Mouse (Mus musculus) spleen, adult 2 months (tissue): Measurements from ENCODE around the gene Ndufb8. TPM values are rescaled to one million over a fixed set of nuclear protein-coding genes. Genes with fewer than 3 reads are reported as not detected.

Source experiments
- DNase-seq, 2 experiments: peaks; one replicate each; pipeline versions ENCODE4 v3.0.0 to v3.0.0-alpha.2; 2012 to 2021; ENCODE audit warnings: low spot score in 2 of 2, low read depth in 1 of 2
- H3K27ac ChIP-seq: fragments of 200-500 bp; 2 replicates; pipeline ENCODE4 v1.5.1; 2012; ENCODE audit warnings: low read length, inconsistent platforms; ENCODE audit not compliant: insufficient read depth
- H3K27me3 ChIP-seq: fragments of 200-500 bp; 2 replicates; pipeline ENCODE4 v1.6.1; 2012; ENCODE audit warnings: mild to moderate bottlenecking, moderate library complexity, low read length, inconsistent platforms; ENCODE audit not compliant: control insufficient read depth, insufficient read depth
- H3K36me3 ChIP-seq: fragments of 200-500 bp; 2 replicates; pipeline ENCODE4 v1.6.1; 2012; ENCODE audit warnings: mild to moderate bottlenecking, low read length, inconsistent platforms; ENCODE audit not compliant: control insufficient read depth, insufficient read depth
- H3K4me1 ChIP-seq: fragments of 200-500 bp; 2 replicates; pipeline ENCODE4 v1.6.1; 2011; ENCODE audit warnings: inconsistent platforms; ENCODE audit not compliant: control insufficient read depth, insufficient read depth, insufficient read length
- H3K4me3 ChIP-seq: fragments of 200-500 bp; 2 replicates; pipeline ENCODE4 v1.5.1; 2011; ENCODE audit warnings: mild to moderate bottlenecking, inconsistent platforms; ENCODE audit not compliant: insufficient read depth, insufficient read length; ENCODE audit errors: extremely low read depth
- CTCF ChIP-seq: fragments of 200-500 bp; IDR thresholded peaks from 2 replicates; pipeline ENCODE4 v1.5.1; 2011; ENCODE audit warnings: mild to moderate bottlenecking, inconsistent platforms; ENCODE audit not compliant: insufficient read depth, insufficient read length, insufficient replicate concordance; ENCODE audit errors: extremely low read depth
- POLR2A ChIP-seq: fragments of 200-500 bp; IDR thresholded peaks from 2 replicates; pipeline ENCODE4 v1.6.1; 2011; ENCODE audit warnings: low read depth, low read length, inconsistent platforms
- WGBS: fragments of 180-500 bp; shearing (Covaris S2); methylation state at CpG from one replicate; pipeline ENCODE4 v1.1.7; 2018; 5-methylcytosine and 5-hydroxymethylcytosine counted together
- polyA plus RNA-seq: library from polyadenylated mRNA; depleted of rRNA; stranded (reverse); fragments of >200 nt; gene quantifications from 2 replicates; pipeline ENCODE4 v1.2.3, GENCODE M21; 2012; rRNA removed

Ndufb8 gene
- 149 and 177 TPM in 2 replicates for polyA plus RNA-seq

- peak within 1 kb of the TSS; percentile 37; the same call in 1 of the 2 replicates for H3K27ac ChIP-seq
- peaks cover 3% of the 10 kb centered on the region; the same call in 1 of the 2 replicates for H3K4me1 ChIP-seq
- DNase-seq = peak; percentile 77 to 97
- under 1% methylated on average over 50 of the region's 50 CpGs for WGBS
- TF ChIP-seq POLR2A (peak; percentile 87), CTCF (no peak)
- no peaks in the 10 kb centered on the region for H3K27me3 ChIP-seq
- peaks cover 13% of the 10 kb centered on the region for H3K36me3 ChIP-seq
- H3K4me3 ChIP-seq = peak within 1 kb of the TSS; percentile 72
These were observed at the start of gene Ndufb8 for GRCm38 (mm10) chr19:44554861-44555590. Gene Ndufb8, minus strand, starts transcription at chr19:44555440.

- Histone ChIP-seq H3K36me3 (no peaks in the 10 kb centered on the region), H3K4me1 (peaks cover 3% of the 10 kb centered on the region; the same call in 1 of the 2 replicates), H3K4me3 (no peak overlapping the region), H3K27ac (no peak overlapping the region), H3K27me3 (no peaks in the 10 kb centered on the region)
- WGBS = 95% methylated on average over 14 of the region's 14 CpGs
- no peak for DNase-seq
- TF ChIP-seq CTCF (no peak), POLR2A (no peak)
These were observed 38.9 kb upstream of the Ndufb8 start for GRCm38 (mm10) chr19:44594180-44594579.

- H3K27me3 ChIP-seq = no peaks in the 10 kb centered on the region
- no peak for DNase-seq
These were observed 36.4 kb upstream of the Ndufb8 start for GRCm38 (mm10) chr19:44591638-44592037.

GRCm38 (mm10) chr19:44590992-44591391, 35.8 kb upstream of the Ndufb8 start:
- WGBS = 24% methylated on average over 18 of the region's 18 CpGs
- Histone ChIP-seq H3K27ac (no peak overlapping the region), H3K4me3 (no peak overlapping the region), H3K27me3 (no peaks in the 10 kb centered on the region), H3K36me3 (no peaks in the 10 kb centered on the region), H3K4me1 (peaks cover 3% of the 10 kb centered on the region; the same call in 1 of the 2 replicates)
- peak in 1 of 2 experiments; percentile 28 for DNase-seq
- no peak for TF ChIP-seq CTCF

More at GRCm38 (mm10) chr19:44591638-44592037, 36.4 kb upstream of the Ndufb8 start:
- H3K4me1 ChIP-seq = peaks cover 3% of the 10 kb centered on the region; the same call in 1 of the 2 replicates
- 49% methylated on average over 6 of the region's 6 CpGs for WGBS
- no peak for TF ChIP-seq CTCF
- TF ChIP-seq POLR2A = no peak
- no peaks in the 10 kb centered on the region for H3K36me3 ChIP-seq
- no peak overlapping the region for H3K27ac ChIP-seq
- no peak overlapping the region for H3K4me3 ChIP-seq

- no peaks in the 10 kb centered on the region for H3K36me3 ChIP-seq
- no peaks in the 10 kb centered on the region for H3K27me3 ChIP-seq
- 65% methylated on average over 7 of the region's 7 CpGs for WGBS
- no peak for DNase-seq
- no peak overlapping the region for H3K27ac ChIP-seq
- TF ChIP-seq CTCF (no peak), POLR2A (no peak)
- peaks cover 3% of the 10 kb centered on the region; the same call in 1 of the 2 replicates for H3K4me1 ChIP-seq
- no peak overlapping the region for H3K4me3 ChIP-seq
These were observed 34.5 kb upstream of the Ndufb8 start for GRCm38 (mm10) chr19:44589591-44590223.

- no peak for TF ChIP-seq POLR2A
- TF ChIP-seq CTCF = no peak
- no peak overlapping the region for H3K4me3 ChIP-seq
These were observed 32.8 kb upstream of the Ndufb8 start for GRCm38 (mm10) chr19:44588036-44588435.

More at GRCm38 (mm10) chr19:44588036-44588435, 32.8 kb upstream of the Ndufb8 start:
- peaks cover 3% of the 10 kb centered on the region; the same call in 1 of the 2 replicates for H3K4me1 ChIP-seq
- no peak overlapping the region for H3K27ac ChIP-seq
- H3K36me3 ChIP-seq = no peaks in the 10 kb centered on the region
- H3K27me3 ChIP-seq = no peaks in the 10 kb centered on the region
- DNase-seq = no peak
- WGBS = 47% methylated on average over 4 of the region's 4 CpGs
